Mouse (Mus musculus) megakaryocyte, adult 5-6 weeks (primary cell): ENCODE data around the gene Tmem110. TPM values are rescaled to one million over a fixed set of nuclear protein-coding genes. Genes with fewer than 3 reads are reported as not detected.

Experiments used
- ATAC-seq: 2 replicates; pipeline ENCODE4 v1.8.0; 2016; ENCODE audit warnings: mild to moderate bottlenecking, inconsistent platforms; ENCODE audit not compliant: poor library complexity, severe bottlenecking
- total RNA-seq, 2 experiments: library from RNA; stranded (forward) in 1 of 2; stranded (reverse) in 1 of 2; fragments of 153-499, 151-499 nt in 1 of 2; fragments of 221-1000, 200-1000 nt in 1 of 2; gene quantifications; 2 replicates each; pipeline versions ENCODE4 v1.2.3 to v1.2.4; 2015 to 2017

Gene Tmem110
- total RNA-seq, 2 experiments from 2014 or later: 9.0 to 12.0 TPM

GRCm38 (mm10) chr14:30888271-30888732 is 62.9 kb downstream of the Tmem110 start:
- peak; percentile 30; the same call in 1 of the 2 replicates for ATAC-seq

GRCm38 (mm10) chr14:30899972-30900371 is 74.6 kb downstream of the Tmem110 start:
- no peak for ATAC-seq

DNA sequence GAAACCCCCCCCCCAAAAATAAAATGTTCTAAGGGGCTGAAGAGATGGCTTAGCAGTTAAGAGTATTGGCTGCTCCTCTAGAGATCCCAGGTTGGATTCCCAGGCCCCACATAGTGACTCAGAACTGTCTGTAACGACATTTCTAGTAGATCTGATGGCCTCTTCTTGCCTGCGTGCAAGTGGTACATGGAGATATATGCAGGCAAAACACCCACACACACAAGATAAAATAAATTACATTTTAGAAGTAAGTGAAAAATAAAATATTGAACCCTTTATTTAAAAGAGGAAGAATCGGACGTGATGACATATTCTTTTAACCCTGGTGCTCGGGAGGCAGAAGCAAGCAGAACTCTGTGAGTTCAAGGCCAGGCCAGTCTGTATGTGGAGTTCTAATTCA is 77.2 kb downstream of the Tmem110 start:
- ATAC-seq: no peak

DNA sequence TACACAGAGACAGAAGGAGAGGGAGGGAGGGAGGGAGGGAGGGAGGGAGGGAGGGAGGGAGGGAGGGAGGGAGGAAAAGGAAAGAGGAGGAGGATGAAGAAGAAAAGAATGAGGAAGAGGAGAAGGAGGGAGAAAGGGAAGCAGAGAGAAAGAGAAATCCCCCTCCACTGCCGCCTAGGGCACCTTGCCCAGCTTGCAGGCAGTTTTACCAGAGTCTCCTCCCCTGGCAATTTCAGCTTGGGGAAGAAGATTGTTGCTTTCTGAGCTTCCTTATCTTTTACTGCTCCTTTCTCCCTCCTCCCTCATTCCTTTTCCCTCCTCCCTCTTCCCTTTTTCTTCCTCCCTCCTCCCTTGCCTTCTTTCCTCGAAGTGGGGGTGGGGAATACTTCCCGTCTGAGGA is 77.6 kb downstream of the Tmem110 start:
- ATAC-seq: no peak

GRCm38 (mm10) chr14:30904307-30904706 is 78.9 kb downstream of the Tmem110 start:
- no peak for ATAC-seq

- ATAC-seq: no peak
These were observed 80.6 kb downstream of the Tmem110 start for GRCm38 (mm10) chr14:30906001-30906400.

GRCm38 (mm10) chr14:30907814-30908265 is 82.5 kb downstream of the Tmem110 start:
- ATAC-seq: peak; percentile 99

GRCm38 (mm10) chr14:30911141-30911540 is 85.8 kb downstream of the Tmem110 start:
- ATAC-seq: no peak

DNA sequence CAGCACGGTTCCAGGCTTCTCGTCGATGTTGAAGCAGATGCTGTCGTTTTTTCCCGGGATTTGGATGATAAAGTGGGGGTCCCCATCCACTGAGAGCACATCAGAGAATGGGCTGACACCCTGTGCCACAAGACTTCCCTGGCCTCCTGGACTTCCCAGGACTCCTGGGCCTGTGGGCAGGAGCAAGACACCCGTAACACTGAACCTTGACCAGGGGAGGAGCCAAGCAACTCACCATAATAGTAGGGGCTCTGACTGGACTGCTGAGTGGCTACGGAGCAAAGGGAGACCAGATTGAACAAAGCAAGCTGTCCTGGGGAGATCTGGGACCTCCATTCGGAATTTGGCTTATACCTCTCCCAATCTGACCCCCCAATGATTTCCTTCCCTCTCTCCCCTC is 87.3 kb downstream of the Tmem110 start:
- ATAC-seq: no peak

DNA sequence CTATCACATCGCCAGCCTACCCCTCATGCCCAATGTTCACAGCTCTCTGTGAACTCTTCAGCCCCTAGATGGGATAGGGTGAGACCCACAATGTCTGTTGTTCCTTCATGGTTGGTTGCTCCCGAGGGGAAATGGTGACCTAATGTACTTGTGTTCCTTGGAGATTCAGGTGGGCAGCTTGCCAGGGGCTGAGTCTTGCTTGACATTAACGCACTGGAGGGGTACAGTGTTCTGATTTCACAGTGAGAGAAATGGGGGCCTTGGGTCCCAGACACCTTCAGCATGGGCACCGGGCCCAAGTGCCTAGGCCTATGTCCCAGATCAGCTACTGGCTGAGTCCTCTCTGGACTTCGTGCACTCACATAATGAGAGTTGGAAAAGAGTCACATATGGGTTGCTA is 88.0 kb downstream of the Tmem110 start:
- no peak for ATAC-seq

DNA sequence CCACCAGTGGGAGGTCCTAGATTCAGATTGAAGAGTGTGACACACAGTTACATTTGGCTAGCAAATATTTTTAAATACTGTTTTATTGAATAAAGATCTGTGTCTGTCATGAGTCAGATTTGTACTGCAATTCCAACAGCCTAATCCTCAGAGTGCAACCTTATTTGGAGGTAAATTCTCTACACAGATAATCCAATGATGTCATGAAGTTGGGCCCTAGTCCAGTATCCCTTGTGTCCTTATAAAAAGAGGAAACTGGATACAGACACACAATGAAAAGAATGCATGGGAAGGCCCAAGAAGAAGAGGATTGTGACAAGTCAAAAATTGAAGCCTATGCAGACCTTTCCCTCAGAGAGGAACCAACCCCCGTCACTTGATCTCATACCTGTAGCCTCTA is 91.1 kb downstream of the Tmem110 start:
- ATAC-seq: no peak

DNA sequence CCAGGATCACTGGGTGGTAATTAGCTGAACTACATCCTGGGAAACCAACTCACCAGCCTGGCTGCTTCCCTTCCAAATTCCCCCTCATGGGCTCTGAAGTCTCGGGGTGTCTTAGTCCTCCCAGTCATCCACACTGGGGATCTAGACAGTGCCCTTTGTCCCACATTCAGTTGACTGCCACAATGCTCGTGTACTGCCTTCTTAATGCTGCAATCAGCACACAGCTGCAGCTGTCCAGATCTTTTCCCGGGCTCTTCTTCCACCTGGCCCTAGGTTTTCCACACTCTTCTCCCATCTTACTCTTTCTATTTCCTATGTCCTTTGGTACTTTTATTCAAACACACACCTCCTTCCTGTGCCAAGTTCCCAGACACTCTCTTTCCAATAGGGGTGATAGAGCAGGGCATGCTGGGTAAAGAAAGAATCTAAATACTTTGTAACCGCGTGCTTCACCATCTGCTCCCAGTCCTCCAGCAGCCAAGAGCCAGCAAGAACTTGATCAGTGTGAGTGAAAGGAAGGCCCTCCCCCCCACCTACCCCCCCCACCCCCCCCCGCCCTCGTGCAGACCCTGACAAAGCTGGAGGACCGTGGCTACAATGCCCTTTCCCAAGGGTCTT is 96.8 kb downstream of the Tmem110 start:
- no peak for ATAC-seq

DNA sequence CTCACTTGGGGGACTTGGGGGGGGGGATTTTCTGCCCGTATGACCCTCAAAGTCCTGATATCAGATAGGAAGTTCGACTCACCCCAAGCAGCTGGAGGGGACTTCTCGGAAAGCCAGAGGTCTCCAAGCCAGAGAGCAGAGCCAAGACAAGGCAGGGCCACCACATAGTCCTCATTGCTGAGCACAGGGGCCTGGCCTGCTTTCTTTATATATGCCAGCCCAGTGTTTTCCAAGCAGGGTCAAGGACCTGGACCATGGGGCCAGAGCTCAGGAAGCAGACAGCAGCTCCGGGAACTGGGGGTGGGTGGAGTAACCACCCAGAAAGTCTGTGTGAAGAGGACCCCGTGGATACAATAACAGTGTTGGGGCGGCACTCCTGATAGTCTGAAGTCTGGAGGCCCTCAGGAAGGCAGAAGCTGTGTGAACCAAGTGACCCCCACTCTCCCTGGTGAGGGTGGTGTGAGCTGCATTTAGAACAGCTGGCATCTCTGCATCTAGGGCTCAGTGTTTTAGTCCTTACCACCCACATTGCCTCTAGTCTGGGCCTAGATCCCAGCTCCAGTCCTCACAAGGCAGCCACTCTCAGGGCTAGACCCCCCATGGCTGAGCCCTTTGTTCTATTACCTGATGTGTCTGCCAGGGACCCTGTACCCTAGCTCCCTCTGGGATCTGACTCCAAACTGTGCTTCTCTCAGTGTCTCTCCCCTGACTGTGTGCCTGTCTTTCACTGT is 98.2 kb downstream of the Tmem110 start, which contains the start of gene Itih3:
TSS of gene Itih3 (minus strand) at position 386 of the 731 bp plus-strand sequence.
- no peak for ATAC-seq

DNA sequence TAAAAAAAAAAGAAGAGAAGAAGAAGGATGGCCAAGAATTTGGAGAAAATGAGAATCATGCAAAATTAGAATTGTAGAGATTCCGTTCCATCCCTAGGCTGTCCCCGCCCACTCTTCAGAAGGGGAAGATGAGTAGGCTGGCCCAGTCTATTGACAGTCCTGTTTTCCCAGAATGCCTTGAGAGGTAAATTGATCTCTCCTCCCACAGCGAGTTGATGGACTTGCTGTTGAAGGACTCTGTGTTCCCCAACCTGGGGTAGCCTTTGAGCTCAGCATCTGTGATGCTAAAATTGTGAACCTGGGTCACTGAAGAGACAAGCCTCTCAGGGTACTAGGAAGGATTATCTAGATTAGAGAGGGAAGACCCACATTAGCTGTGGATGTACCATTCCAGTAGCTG is 100.1 kb downstream of the Tmem110 start:
- no peak for ATAC-seq

Other genes with a start within 250 kb of the Tmem110 start
- 274 and 291 TPM in 2 replicates for gene Prkcd, start 199.4 kb upstream of the Tmem110 start, total RNA-seq (2015)
- 424 and 451 TPM in 2 replicates for gene Prkcd, start 199.4 kb upstream of the Tmem110 start, total RNA-seq (2017)
- gene Rft1, start 171.2 kb upstream of the Tmem110 start, total RNA-seq (2015): 7.4 and 11.0 TPM in 2 replicates
- 12.8 TPM in 2 replicates for gene Rft1, start 171.2 kb upstream of the Tmem110 start, total RNA-seq (2017)
- 6.5 and 7.0 TPM in 2 replicates for gene Sfmbt1, start 110.7 kb upstream of the Tmem110 start, total RNA-seq (2015)
- gene Sfmbt1, start 110.7 kb upstream of the Tmem110 start, total RNA-seq (2017): 7.3 and 7.6 TPM in 2 replicates
- gene Mustn1, start 53.6 kb downstream of the Tmem110 start, total RNA-seq (2015): 0.91 and 1.8 TPM in 2 replicates
- 0.16 TPM in 1 of 2 replicates, not detected in the other for gene Mustn1, start 53.6 kb downstream of the Tmem110 start, total RNA-seq (2017)
- not detected in 2 replicates for gene Itih4, start 60.9 kb downstream of the Tmem110 start, total RNA-seq (2015)
- gene Itih4, start 60.9 kb downstream of the Tmem110 start, total RNA-seq (2017): not detected in 2 replicates
- gene Itih3, start 98.2 kb downstream of the Tmem110 start, total RNA-seq (2015): not detected in 2 replicates
- gene Itih3, start 98.2 kb downstream of the Tmem110 start, total RNA-seq (2017): not detected in 2 replicates
- gene Itih1, start 117.7 kb downstream of the Tmem110 start, total RNA-seq (2015): not detected in 2 replicates
- not detected in 2 replicates for gene Itih1, start 117.7 kb downstream of the Tmem110 start, total RNA-seq (2017)
- 4.3 and 4.9 TPM in 2 replicates for gene Nek4, start 125.8 kb downstream of the Tmem110 start, total RNA-seq (2015)
- gene Nek4, start 125.8 kb downstream of the Tmem110 start, total RNA-seq (2017): 5.2 and 7.6 TPM in 2 replicates
- 22.8 and 32.1 TPM in 2 replicates for gene Glt8d1, start 175.8 kb downstream of the Tmem110 start, total RNA-seq (2015)
- 20.2 and 28.3 TPM in 2 replicates for gene Glt8d1, start 175.8 kb downstream of the Tmem110 start, total RNA-seq (2017)
- gene Spcs1, start 176.1 kb downstream of the Tmem110 start, total RNA-seq (2015): 179 and 205 TPM in 2 replicates
- gene Spcs1, start 176.1 kb downstream of the Tmem110 start, total RNA-seq (2017): 80.1 and 82.1 TPM in 2 replicates
- gene Pbrm1, start 193.5 kb downstream of the Tmem110 start, total RNA-seq (2015): 73.6 and 77.6 TPM in 2 replicates
- 63.1 and 71.9 TPM in 2 replicates for gene Pbrm1, start 193.5 kb downstream of the Tmem110 start, total RNA-seq (2017)
- gene Gnl3, start 193.6 kb downstream of the Tmem110 start, total RNA-seq (2015): 45.8 and 55.3 TPM in 2 replicates
- gene Gnl3, start 193.6 kb downstream of the Tmem110 start, total RNA-seq (2017): 48.6 and 60.6 TPM in 2 replicates